Mouse (Mus musculus): ENCODE measurements around the gene Slc4a4.
"Not testable (repeated sequence)": the region's sequence is repeated elsewhere in the genome, so short reads cannot be mapped to it uniquely, and the experiment has no call there.

Gene Slc4a4

DNA sequence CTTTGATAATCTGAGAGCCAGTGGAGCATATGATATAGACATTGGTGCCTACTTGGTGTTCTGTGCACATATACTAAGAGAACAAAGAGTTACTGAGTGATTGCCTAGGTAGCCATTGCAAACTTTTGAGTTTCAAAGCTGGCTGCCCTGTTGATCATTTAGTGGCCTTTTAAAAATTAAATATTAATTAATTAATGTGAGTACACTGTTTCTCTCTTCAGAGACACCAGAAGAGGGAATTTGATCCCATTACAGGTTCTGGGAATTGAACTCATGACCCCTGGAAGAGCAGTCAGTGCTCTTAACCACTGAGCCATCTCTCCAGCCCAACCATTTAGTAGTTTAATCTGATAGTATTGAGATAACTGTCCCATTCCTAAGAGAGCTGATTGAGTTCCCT is 209.8 kb downstream of the Slc4a4 start:
- DNase-seq = no peak

DNA sequence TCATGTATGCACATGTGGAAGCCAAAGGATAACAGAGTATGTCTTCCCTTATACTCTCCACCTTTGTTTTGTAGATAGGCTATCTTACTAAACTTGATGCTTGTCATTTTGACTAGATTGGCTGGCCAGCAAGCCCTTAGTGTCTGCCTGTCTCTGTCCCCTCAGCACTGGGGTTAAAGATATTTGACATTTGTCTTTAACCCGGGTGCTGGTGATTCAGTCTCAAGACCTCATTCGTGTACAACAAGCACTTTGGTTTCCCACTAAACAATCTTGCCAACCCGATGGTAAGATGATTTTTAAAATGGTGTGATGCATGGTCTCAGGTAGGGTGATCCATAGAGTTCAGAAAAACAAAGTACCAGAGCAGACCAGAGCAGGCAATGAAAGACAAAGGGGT is 210.7 kb downstream of the Slc4a4 start:
- DNase-seq = no peak

DNA sequence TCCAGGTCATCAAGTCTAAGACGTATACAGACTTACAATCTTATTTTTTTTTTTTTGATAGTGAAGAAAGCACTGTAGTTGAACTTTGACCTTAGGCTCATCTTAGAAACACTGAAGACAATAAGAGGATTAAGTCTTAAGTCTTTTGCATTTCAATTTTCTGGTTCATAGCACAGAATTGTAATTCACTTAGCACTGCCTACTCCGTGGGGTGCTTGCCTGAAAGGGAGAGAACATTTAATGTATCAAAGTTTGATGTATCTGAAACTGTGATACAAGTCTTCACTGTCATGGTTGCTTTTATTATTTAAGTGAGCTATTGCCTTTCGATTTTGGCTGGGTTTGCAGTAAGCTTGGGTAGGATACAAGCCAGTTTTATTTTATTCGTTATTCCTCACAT is 211.5 kb downstream of the Slc4a4 start:
- no peak for DNase-seq

- no peak for DNase-seq
These were observed 213.3 kb downstream of the Slc4a4 start for GRCm38 (mm10) chr5:89099886-89100285.

DNA sequence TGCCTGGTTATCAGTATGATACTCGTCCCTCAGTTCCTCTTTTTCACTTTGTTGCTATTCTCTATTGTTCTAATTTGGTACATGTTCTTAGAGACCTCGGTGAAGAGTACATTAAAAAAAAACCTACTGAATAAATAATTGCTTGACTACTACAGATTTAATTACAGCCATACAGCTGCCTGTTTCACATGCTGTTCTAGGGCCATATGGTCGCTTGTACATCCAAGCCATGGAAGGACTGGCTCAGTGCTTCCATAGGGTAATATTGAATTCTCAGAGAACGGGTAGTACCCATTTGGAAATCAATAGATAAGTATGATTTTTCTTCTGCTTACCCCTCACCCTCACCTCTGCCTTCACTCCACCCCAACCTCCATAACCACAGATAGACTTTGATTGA is 215.9 kb downstream of the Slc4a4 start:
- DNase-seq = no peak

DNA sequence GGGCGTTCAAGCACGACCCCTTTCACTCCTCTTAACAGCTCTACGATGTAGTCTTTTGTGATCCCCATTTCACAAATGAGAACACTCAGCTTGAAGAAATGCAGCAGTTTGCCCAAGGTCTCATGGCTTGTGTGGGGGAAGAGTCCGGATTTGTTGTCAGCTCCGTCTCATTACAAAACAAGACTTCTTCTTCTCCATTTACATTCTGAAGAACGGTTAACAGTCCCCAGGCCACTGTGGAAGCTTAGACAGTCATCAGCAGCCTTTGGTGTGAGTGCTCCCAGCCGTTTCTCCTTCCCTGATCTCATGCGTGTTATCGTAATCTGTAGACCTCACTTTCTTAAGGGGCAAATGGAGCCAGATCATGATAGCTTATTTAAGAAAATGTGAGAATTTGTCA is 218.7 kb downstream of the Slc4a4 start:
- no peak for DNase-seq

DNA sequence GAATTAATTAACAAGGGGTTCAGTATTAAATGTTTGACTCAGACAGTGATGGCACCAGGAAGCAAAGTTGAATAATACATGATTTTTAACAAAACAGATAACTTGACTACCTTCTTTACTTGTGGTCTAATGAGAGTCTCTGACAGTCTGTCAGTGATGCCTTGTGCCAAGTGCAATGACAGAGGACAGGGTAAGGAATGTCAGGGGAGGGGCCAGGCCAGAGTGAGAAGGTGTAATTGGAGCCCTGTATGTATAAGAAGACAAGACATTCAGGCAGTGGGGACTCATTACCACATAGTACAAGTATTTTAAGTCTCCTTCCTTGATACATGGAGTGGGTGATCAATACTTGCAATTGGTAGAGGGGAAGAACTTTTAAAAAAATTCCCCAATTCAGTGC is 219.6 kb downstream of the Slc4a4 start:
- no peak for DNase-seq

- DNase-seq = no peak
These were observed 222.2 kb downstream of the Slc4a4 start for GRCm38 (mm10) chr5:89108809-89109208.

DNA sequence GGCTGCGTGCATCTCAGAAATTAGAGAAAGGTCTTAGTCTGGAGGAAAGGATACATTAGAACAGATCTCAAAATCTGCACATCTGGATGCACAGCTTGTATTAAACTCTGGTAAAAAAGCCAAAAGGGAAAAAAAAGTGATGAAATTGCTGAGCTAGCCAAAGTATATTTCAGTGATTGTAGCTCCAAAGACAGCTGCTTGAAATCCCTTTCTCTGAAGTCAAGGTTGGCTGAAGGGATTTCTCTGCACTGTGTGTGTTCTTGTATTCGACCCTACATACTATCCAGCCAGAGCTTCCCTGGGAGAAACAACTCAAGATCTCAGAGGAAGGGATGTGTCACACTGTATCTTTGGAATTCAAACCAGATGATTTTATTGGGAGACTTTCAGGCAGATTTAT is 223.2 kb downstream of the Slc4a4 start:
- no peak for DNase-seq

DNA sequence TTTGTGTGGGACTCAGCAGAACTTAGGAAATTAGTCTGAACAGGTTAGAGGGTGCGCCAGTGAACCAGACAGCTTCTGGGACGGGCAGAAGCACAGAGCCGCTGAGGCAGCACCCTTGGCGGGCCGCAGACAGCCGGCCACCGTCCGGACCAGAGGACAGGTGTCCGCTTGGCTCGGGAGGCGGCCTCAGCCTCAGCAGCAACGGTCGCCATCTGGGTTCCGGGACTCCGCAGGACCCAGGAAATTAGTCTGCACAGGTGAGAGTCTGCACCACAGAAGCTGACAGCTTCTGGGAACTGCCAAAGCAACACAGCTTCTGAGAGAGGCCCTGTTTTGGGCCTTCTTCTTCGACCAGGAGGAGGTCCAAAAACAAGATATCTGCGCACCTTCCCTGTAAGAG is 225.4 kb downstream of the Slc4a4 start:
- DNase-seq = not testable (repeated sequence)

DNA sequence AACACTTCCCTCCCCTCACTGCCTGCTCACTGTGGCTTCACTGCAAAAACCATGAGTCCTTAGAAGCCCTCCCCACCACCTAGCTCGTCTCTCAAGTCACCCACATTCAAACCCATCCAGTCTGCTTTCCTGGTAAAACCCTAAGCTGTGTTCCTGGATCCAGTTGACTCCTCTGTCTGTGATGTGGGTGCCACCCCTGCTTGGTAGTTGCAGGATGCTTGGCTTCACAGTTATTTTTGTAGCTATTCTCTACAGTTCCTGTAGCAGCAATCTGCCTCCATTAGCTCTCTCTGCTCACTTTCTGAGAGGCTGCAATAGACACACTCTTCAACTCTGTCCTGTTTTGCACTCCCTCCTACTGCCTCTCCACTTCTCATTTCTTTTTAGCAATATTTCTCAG is 234.3 kb downstream of the Slc4a4 start:
- no peak for DNase-seq

- DNase-seq = no peak
These were observed 236.8 kb downstream of the Slc4a4 start for GRCm38 (mm10) chr5:89123270-89123903.

DNA sequence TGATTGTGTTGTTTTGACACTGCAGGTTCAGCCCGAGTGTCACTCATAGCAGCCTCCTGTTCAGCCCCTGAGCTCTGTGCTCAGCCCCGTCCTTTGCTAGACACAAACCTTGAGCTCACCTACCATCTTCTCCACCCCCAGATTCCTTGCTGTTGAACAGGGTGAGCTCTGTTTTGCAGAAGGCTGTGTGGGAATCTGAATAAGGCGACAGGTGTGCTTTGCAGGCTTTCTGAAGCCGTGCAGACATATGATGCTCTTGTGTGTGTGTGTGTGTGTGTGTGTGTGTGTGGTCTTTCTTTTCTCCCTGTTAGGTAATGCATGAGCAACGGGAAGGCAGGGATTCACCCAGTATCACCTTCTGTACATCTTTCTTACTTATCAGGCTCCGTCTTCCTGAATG is 241.6 kb downstream of the Slc4a4 start:
- no peak for DNase-seq

DNA sequence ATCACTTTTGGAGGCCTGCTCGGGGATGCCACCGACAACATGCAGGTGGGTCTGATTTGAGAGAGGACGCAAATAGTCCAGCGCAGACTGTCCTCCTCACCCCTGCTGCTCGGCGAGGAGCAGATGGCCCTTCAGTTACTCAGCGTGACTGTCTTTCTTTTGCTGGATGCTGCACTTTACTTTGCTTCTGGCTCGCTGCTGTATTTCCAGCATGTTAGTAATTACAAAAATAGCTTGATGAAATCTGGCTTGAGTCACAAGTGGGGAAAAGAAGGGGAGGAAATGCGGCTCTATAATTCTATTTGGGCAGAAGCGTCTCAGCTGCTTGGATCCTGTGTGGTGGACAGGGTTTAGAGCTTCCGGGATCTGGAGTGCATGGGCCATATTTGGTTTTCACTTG is 249.2 kb downstream of the Slc4a4 start:
- DNase-seq = no peak

DNA sequence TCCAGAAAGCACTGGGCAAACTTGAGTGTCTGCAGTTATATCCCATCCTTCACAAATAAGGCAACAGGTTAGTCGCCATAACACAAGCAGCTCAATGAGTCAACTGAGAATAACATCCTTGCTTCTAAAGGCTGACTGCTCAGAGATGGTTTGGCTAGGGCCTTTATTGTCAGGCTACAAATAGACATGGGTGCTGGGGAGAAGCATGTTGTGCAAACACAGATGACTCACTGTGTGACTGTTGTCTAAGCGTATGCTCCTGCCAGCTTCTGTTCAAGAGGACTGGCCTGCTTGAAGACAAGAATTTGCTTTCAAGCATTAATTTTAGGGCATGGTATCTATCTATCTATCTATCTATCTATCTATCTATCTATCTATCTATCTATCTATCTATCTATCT is 253.5 kb downstream of the Slc4a4 start:
- no peak for DNase-seq

GRCm38 (mm10) chr5:89141761-89142160 is 255.1 kb downstream of the Slc4a4 start:
- DNase-seq = no peak

GRCm38 (mm10) chr5:89146276-89146675 is 259.7 kb downstream of the Slc4a4 start:
- DNase-seq = no peak

- no peak for DNase-seq
These were observed 260.7 kb downstream of the Slc4a4 start for GRCm38 (mm10) chr5:89147282-89147790.

- DNase-seq = no peak
These were observed 262.9 kb downstream of the Slc4a4 start for GRCm38 (mm10) chr5:89149436-89150040.

DNA sequence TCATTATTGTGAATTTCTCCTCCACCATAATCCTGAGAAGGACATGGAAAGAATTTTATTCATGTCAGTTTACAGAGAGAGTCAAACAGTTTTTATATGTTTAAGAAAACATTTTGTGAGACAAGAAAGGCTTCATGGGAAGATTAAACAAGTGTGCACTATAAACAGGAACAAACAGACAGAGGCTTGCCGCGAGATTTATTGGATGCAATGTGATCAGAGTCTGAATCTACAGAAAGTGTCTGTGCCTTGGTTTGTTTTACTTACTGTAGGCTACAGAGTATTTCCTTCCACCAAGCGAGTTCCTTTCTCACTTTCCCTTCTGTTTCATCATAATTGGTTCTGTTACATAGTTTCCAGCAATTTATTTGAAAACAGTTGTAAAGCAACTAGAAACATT is 264.5 kb downstream of the Slc4a4 start:
- no peak for DNase-seq

GRCm38 (mm10) chr5:89171025-89171718 is 284.6 kb downstream of the Slc4a4 start:
- DNase-seq = no peak

DNA sequence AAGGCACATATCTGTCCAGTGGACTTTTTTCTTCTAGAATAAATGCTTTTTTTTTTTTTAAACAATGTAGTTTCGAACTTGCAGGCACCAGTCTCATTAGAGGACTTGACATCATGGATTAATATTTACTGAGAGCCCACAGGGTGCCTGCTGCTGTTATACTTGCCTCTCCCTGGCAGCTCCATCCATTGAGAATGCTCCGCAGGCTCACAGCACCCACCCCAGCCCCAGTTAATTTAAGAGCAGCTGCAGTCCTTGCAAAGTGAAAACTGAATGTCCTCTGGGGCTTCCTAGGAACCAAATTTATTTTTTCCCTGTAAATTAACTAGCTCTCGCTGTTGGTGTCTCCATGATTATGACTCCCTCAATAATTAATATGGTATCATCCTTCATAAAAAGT is 303.4 kb downstream of the Slc4a4 start:
- DNase-seq = no peak

DNA sequence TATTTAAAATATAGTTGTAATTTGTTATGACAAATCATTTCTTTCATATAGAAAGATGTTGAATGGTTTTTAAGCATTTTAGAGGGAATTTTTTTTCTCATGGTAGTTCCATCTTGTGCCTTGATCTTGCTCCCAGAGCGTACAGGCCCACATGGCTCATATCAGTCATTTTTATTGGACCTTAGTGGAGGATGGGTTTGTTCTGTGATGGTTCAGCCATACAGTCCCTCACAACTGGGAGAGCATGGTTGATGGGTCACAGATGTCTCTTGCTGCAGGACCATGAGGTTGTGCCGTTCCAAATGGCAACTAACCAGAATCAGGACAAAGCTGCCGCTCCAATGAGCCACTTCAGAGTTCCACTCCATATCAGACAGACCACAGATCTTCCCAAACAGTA is 308.0 kb downstream of the Slc4a4 start:
- no peak for DNase-seq

GRCm38 (mm10) chr5:89198501-89198900 is 311.9 kb downstream of the Slc4a4 start:
- no peak for DNase-seq
